Mouse (Mus musculus): ENCODE results near the gene Nol6.
A peak's percentile ranks its signal among the peaks of the same experiment; 100 is the strongest.

Nol6 gene

DNA sequence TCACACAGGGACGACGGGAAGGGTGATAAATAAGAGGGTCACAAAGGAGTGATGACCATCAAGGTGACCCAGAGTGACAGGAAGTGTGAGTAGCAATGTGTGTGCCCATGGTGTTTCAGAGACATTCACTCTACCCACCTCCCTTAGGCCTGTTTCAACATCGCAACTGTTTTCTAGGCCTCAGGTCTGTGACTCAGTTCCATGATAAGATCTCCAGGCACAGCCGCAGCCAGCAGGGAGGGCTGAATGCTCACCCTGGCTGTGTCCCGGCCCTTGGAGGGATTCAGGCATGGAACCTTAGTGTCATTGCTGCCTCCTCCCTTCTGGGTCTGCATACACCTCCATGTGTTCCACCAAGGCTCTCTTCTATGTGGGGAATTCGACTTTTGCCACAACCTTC is 45.5 kb downstream of the Nol6 start:
- no peak for DNase-seq

DNA sequence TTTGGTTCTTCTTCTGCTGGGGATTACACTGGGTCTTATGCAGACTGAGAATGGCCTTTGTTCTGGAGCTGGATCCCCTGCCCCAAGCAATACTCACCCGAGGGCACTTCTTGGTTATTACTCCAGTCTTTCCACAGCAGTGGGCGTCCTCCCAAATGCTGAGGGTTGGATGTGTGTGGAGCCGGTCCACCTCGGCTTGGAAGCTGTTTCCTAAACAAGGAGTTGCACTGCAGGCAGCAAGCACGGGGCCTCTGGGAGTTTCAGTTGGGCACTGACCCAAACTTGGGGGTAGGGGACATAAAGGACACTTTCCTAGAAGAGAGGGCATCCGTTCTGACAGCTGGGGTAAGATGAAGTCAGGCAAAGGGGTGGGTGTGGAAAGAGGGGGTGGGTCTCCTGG is 49.8 kb downstream of the Nol6 start:
- no peak for DNase-seq

- DNase-seq: peak; percentile 93
Measured at GRCm38 (mm10) chr4:41073008-41073817, 51.0 kb downstream of the Nol6 start.

DNA sequence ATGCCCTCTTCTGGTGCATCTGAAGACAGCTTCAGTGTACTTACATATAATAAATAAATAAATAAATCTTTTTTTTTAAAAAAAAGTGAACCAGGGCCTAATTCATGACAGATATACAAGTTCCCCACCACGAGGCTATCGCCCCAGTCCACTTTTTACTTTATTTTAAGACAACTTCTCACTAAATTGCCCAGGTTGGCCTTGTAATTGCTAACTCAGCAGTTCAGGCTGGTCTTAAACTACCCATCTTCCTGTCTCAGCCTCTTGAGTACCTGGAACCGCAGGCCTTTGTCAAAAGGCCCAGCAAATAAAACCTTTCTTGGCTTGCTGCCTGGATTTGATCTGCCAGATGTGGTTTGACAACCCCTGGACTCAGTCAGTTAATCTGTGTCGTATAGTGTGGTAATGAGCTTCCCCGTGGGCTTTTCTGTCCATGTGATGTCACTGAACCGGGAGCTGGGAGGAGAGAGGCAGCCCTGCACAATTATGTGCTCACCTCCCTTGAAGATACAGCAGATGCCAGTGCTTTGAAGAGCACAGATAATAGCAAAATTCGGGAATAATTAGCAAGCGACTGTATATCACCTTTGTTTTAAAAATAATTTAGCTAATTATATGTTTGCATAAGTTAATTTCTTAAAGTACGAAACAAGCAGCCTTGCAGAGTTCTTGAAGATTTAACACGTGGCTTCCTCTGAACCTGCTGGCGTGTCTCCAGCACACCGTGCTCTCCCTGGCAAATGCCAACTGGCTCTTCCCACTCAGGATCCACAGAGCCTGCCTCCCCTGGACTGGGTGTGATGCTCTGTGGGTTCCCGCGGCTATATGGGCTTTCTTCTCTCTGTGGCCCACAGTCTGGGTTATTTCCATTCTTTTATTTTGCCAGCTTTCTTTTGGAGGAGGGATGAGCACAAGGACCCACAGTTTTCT is 52.5 kb downstream of the Nol6 start:
- no peak for DNase-seq

GRCm38 (mm10) chr4:41065196-41065595 is 59.1 kb downstream of the Nol6 start:
- no peak for DNase-seq

Measured in heart, adult 11 months (tissue).